Mouse (Mus musculus): ENCODE measurements around the gene Iqcf6. TPM values are rescaled to one million over a fixed set of nuclear protein-coding genes. Genes with fewer than 3 reads are reported as not detected.
A peak's percentile ranks its signal among the peaks of the same experiment; 100 is the strongest.

The Iqcf6 gene
- polyA plus RNA-seq, 1 experiment from 2014 or later = not detected

GRCm38 (mm10) chr9:106647226-106647625 is 20.8 kb downstream of the Iqcf6 start:
- no peaks in the 10 kb centered on the region for H3K9me3 ChIP-seq (replicated peaks; ENCODE audit: control insufficient read depth, low read length)
- H3K27ac ChIP-seq (ENCODE audit: low read length) = no peak overlapping the region
- H3K36me3 ChIP-seq (ENCODE audit: control insufficient read depth, insufficient read depth, low read length) = no peaks in the 10 kb centered on the region
- 57% methylated on average over 27 of the region's 27 CpGs for WGBS
- H3K4me1 ChIP-seq (ENCODE audit: control insufficient read depth, insufficient read depth, low read length) = no peaks in the 10 kb centered on the region
- no peak overlapping the region for H3K9ac ChIP-seq (ENCODE audit: low read length)
- H3K27me3 ChIP-seq (ENCODE audit: control insufficient read depth, insufficient read depth, low read length) = peaks cover 5% of the 10 kb centered on the region
- H3K4me3 ChIP-seq (replicated peaks; ENCODE audit: low read length) = no peak overlapping the region
- no peak overlapping the region for H3K4me2 ChIP-seq (ENCODE audit: low read depth, low read length)
- no peak for ATAC-seq (ENCODE audit: insufficient read depth, low FRiP score)

- Histone ChIP-seq H3K4me3 (replicated peaks; ENCODE audit: low read length) (no peak overlapping the region), H3K9ac (ENCODE audit: low read length) (no peak overlapping the region), H3K36me3 (ENCODE audit: control insufficient read depth, insufficient read depth, low read length) (no peaks in the 10 kb centered on the region), H3K4me1 (ENCODE audit: control insufficient read depth, insufficient read depth, low read length) (no peaks in the 10 kb centered on the region), H3K27me3 (ENCODE audit: control insufficient read depth, insufficient read depth, low read length) (peaks cover 21% of the 10 kb centered on the region), H3K4me2 (ENCODE audit: low read depth, low read length) (no peak overlapping the region), H3K9me3 (replicated peaks; ENCODE audit: control insufficient read depth, low read length) (no peaks in the 10 kb centered on the region), H3K27ac (ENCODE audit: low read length) (no peak overlapping the region)
- no peak for ATAC-seq (ENCODE audit: insufficient read depth, low FRiP score)
- 68% methylated on average over 1 of the region's 1 CpGs for WGBS
Measured at GRCm38 (mm10) chr9:106652720-106653119, 26.3 kb downstream of the Iqcf6 start.

GRCm38 (mm10) chr9:106655884-106656720 is 29.7 kb downstream of the Iqcf6 start, which contains the start of gene Grm2:
Gene Grm2, minus strand, starts transcription at chr9:106656082.
- Histone ChIP-seq H3K4me1 (ENCODE audit: control insufficient read depth, insufficient read depth, low read length) (no peaks in the 10 kb centered on the region), H3K27ac (ENCODE audit: low read length) (no peak within 1 kb of the TSS), H3K4me3 (replicated peaks; ENCODE audit: low read length) (peak within 1 kb of the TSS; percentile 29), H3K9me3 (replicated peaks; ENCODE audit: control insufficient read depth, low read length) (no peaks in the 10 kb centered on the region), H3K36me3 (ENCODE audit: control insufficient read depth, insufficient read depth, low read length) (no peaks in the 10 kb centered on the region), H3K27me3 (ENCODE audit: control insufficient read depth, insufficient read depth, low read length) (peaks cover 19% of the 10 kb centered on the region), H3K4me2 (ENCODE audit: low read depth, low read length) (peak within 1 kb of the TSS; percentile 53), H3K9ac (ENCODE audit: low read length) (no peak within 1 kb of the TSS)
- ATAC-seq (ENCODE audit: insufficient read depth, low FRiP score) = peak; percentile 68; the same call in 1 of the 2 replicates
- 2% methylated on average over 40 of the region's 44 CpGs for WGBS

- peak; percentile 1; the same call in 1 of the 2 replicates for ATAC-seq (ENCODE audit: insufficient read depth, low FRiP score)
- H3K4me3 ChIP-seq (replicated peaks; ENCODE audit: low read length) = no peak overlapping the region
- H3K9me3 ChIP-seq (replicated peaks; ENCODE audit: control insufficient read depth, low read length) = no peaks in the 10 kb centered on the region
- H3K9ac ChIP-seq (ENCODE audit: low read length) = no peak overlapping the region
- H3K27me3 ChIP-seq (ENCODE audit: control insufficient read depth, insufficient read depth, low read length) = peaks cover 19% of the 10 kb centered on the region
- no peak overlapping the region for H3K27ac ChIP-seq (ENCODE audit: low read length)
- no peak overlapping the region for H3K4me2 ChIP-seq (ENCODE audit: low read depth, low read length)
- WGBS = 50% methylated on average over 5 of the region's 5 CpGs
- no peaks in the 10 kb centered on the region for H3K4me1 ChIP-seq (ENCODE audit: control insufficient read depth, insufficient read depth, low read length)
- H3K36me3 ChIP-seq (ENCODE audit: control insufficient read depth, insufficient read depth, low read length) = no peaks in the 10 kb centered on the region; the same call in 1 of the 2 replicates
Measured at GRCm38 (mm10) chr9:106656820-106657219, 30.4 kb downstream of the Iqcf6 start.

- Histone ChIP-seq H3K4me2 (ENCODE audit: low read depth, low read length) (no peak overlapping the region), H3K27ac (ENCODE audit: low read length) (no peak overlapping the region), H3K4me3 (replicated peaks; ENCODE audit: low read length) (no peak overlapping the region), H3K9me3 (replicated peaks; ENCODE audit: control insufficient read depth, low read length) (no peaks in the 10 kb centered on the region), H3K36me3 (ENCODE audit: control insufficient read depth, insufficient read depth, low read length) (peaks cover 5% of the 10 kb centered on the region; the same call in 1 of the 2 replicates), H3K4me1 (ENCODE audit: control insufficient read depth, insufficient read depth, low read length) (no peaks in the 10 kb centered on the region), H3K27me3 (ENCODE audit: control insufficient read depth, insufficient read depth, low read length) (peaks cover 19% of the 10 kb centered on the region), H3K9ac (ENCODE audit: low read length) (no peak overlapping the region)
- 38% methylated on average over 5 of the region's 5 CpGs for WGBS
- ATAC-seq (ENCODE audit: insufficient read depth, low FRiP score) = no peak
Measured at GRCm38 (mm10) chr9:106657592-106657991, 31.2 kb downstream of the Iqcf6 start.

- H3K27ac ChIP-seq (ENCODE audit: low read length) = no peak overlapping the region
- H3K9me3 ChIP-seq (replicated peaks; ENCODE audit: control insufficient read depth, low read length) = no peaks in the 10 kb centered on the region
- H3K4me3 ChIP-seq (replicated peaks; ENCODE audit: low read length) = no peak overlapping the region
- no peaks in the 10 kb centered on the region for H3K4me1 ChIP-seq (ENCODE audit: control insufficient read depth, insufficient read depth, low read length)
- H3K27me3 ChIP-seq (ENCODE audit: control insufficient read depth, insufficient read depth, low read length) = peaks cover 12% of the 10 kb centered on the region
- peaks cover 5% of the 10 kb centered on the region; the same call in 1 of the 2 replicates for H3K36me3 ChIP-seq (ENCODE audit: control insufficient read depth, insufficient read depth, low read length)
- no peak overlapping the region for H3K4me2 ChIP-seq (ENCODE audit: low read depth, low read length)
- WGBS = 69% methylated on average over 7 of the region's 7 CpGs
- ATAC-seq (ENCODE audit: insufficient read depth, low FRiP score) = no peak
- H3K9ac ChIP-seq (ENCODE audit: low read length) = no peak overlapping the region
Measured at GRCm38 (mm10) chr9:106659441-106659840, 33.1 kb downstream of the Iqcf6 start.

- H3K9ac ChIP-seq (ENCODE audit: low read length) = no peak overlapping the region
- WGBS = 83% methylated on average over 1 of the region's 1 CpGs
- H3K9me3 ChIP-seq (replicated peaks; ENCODE audit: control insufficient read depth, low read length) = no peaks in the 10 kb centered on the region
- H3K27ac ChIP-seq (ENCODE audit: low read length) = no peak overlapping the region
- no peak for ATAC-seq (ENCODE audit: insufficient read depth, low FRiP score)
- no peak overlapping the region for H3K4me2 ChIP-seq (ENCODE audit: low read depth, low read length)
- peaks cover 8% of the 10 kb centered on the region for H3K27me3 ChIP-seq (ENCODE audit: control insufficient read depth, insufficient read depth, low read length)
- no peak overlapping the region for H3K4me3 ChIP-seq (replicated peaks; ENCODE audit: low read length)
- peaks cover 5% of the 10 kb centered on the region; the same call in 1 of the 2 replicates for H3K36me3 ChIP-seq (ENCODE audit: control insufficient read depth, insufficient read depth, low read length)
- no peaks in the 10 kb centered on the region for H3K4me1 ChIP-seq (ENCODE audit: control insufficient read depth, insufficient read depth, low read length)
Measured at GRCm38 (mm10) chr9:106659935-106660334, 33.6 kb downstream of the Iqcf6 start.

- peaks cover 5% of the 10 kb centered on the region; the same call in 1 of the 2 replicates for H3K36me3 ChIP-seq (ENCODE audit: control insufficient read depth, insufficient read depth, low read length)
- WGBS = 84% methylated on average over 6 of the region's 6 CpGs
- H3K27me3 ChIP-seq (ENCODE audit: control insufficient read depth, insufficient read depth, low read length) = no peaks in the 10 kb centered on the region
- no peaks in the 10 kb centered on the region for H3K4me1 ChIP-seq (ENCODE audit: control insufficient read depth, insufficient read depth, low read length)
- H3K27ac ChIP-seq (ENCODE audit: low read length) = no peak overlapping the region
- no peak for ATAC-seq (ENCODE audit: insufficient read depth, low FRiP score)
- no peak overlapping the region for H3K4me2 ChIP-seq (ENCODE audit: low read depth, low read length)
- no peak overlapping the region for H3K4me3 ChIP-seq (replicated peaks; ENCODE audit: low read length)
- H3K9ac ChIP-seq (ENCODE audit: low read length) = no peak overlapping the region
- no peaks in the 10 kb centered on the region for H3K9me3 ChIP-seq (replicated peaks; ENCODE audit: control insufficient read depth, low read length)
Measured at GRCm38 (mm10) chr9:106663200-106663599, 36.8 kb downstream of the Iqcf6 start.

GRCm38 (mm10) chr9:106664433-106664832 is 38.1 kb downstream of the Iqcf6 start:
- peaks cover 7% of the 10 kb centered on the region for H3K36me3 ChIP-seq (ENCODE audit: control insufficient read depth, insufficient read depth, low read length)

More at GRCm38 (mm10) chr9:106664433-106664832, 38.1 kb downstream of the Iqcf6 start:
- H3K9ac ChIP-seq (ENCODE audit: low read length) = no peak overlapping the region
- no peak for ATAC-seq (ENCODE audit: insufficient read depth, low FRiP score)
- no peaks in the 10 kb centered on the region for H3K9me3 ChIP-seq (replicated peaks; ENCODE audit: control insufficient read depth, low read length)
- 83% methylated on average over 4 of the region's 4 CpGs for WGBS
- no peak overlapping the region for H3K27ac ChIP-seq (ENCODE audit: low read length)
- no peak overlapping the region for H3K4me3 ChIP-seq (replicated peaks; ENCODE audit: low read length)
- H3K27me3 ChIP-seq (ENCODE audit: control insufficient read depth, insufficient read depth, low read length) = no peaks in the 10 kb centered on the region
- H3K4me2 ChIP-seq (ENCODE audit: low read depth, low read length) = no peak overlapping the region
- no peaks in the 10 kb centered on the region for H3K4me1 ChIP-seq (ENCODE audit: control insufficient read depth, insufficient read depth, low read length)

Data from stomach, embryonic 16.5 days (tissue).